Mouse (Mus musculus) macrophage (primary cell): Measurements from ENCODE around the gene Nptn. TPM values are rescaled to one million over a fixed set of nuclear protein-coding genes. Genes with fewer than 3 reads are reported as not detected.

ENCODE experiments used
- H3K27ac ChIP-seq: fragments of 350-480 bp; formaldehyde crosslinking; 2 replicates; pipeline ENCODE4 v1.9.0; 2021
- H3K36me3 ChIP-seq: fragments of 350-480 bp; formaldehyde crosslinking; 2 replicates; pipeline ENCODE4 v1.9.0; 2021; ENCODE audit errors: inconsistent target
- H3K4me3 ChIP-seq: fragments of 350-480 bp; formaldehyde crosslinking; 2 replicates; pipeline ENCODE4 v1.9.0; 2021; ENCODE audit errors: inconsistent target
- H3K79me2 ChIP-seq: fragments of 350-480 bp; formaldehyde crosslinking; 2 replicates; pipeline ENCODE4 v1.9.0; 2021; ENCODE audit errors: inconsistent target
- WGBS: methylation state at CpG from one replicate; pipeline ENCODE4 v1.1.7; 2026; ENCODE audit warnings: inconsistent platforms; ENCODE audit not compliant: missing documents; 5-methylcytosine and 5-hydroxymethylcytosine counted together
- polyA plus RNA-seq: library from polyadenylated mRNA; stranded (reverse); fragments of 250-400 nt; gene quantifications from 3 replicates; pipeline ENCODE4 v1.2.4, GENCODE M21; 2018; ENCODE audit warnings: inconsistent platforms

Nptn gene
- polyA plus RNA-seq, 1 experiment from 2014 or later, result 426 TPM

GRCm38 (mm10) chr9:58656396-58656795 lies 74.4 kb downstream of the Nptn start:
- no peaks in the 10 kb centered on the region for H3K79me2 ChIP-seq
- 88% methylated on average over 2 of the region's 2 CpGs for WGBS
- H3K36me3 ChIP-seq, result peaks cover 89% of the 10 kb centered on the region
- no peak overlapping the region for H3K4me3 ChIP-seq
- H3K27ac ChIP-seq, result no peak overlapping the region

GRCm38 (mm10) chr9:58656824-58657223 lies 74.8 kb downstream of the Nptn start:
- Histone ChIP-seq H3K36me3 (peaks cover 89% of the 10 kb centered on the region), H3K27ac (no peak overlapping the region), H3K4me3 (no peak overlapping the region), H3K79me2 (no peaks in the 10 kb centered on the region)
- 88% methylated on average over 2 of the region's 2 CpGs for WGBS

- H3K27ac ChIP-seq, result no peak overlapping the region
- no peaks in the 10 kb centered on the region for H3K79me2 ChIP-seq
- 23% methylated on average over 5 of the region's 5 CpGs for WGBS
- H3K4me3 ChIP-seq, result no peak overlapping the region
- H3K36me3 ChIP-seq, result peaks cover 94% of the 10 kb centered on the region
These were observed 75.9 kb downstream of the Nptn start for GRCm38 (mm10) chr9:58657735-58658512.

GRCm38 (mm10) chr9:58658596-58659309 lies 76.7 kb downstream of the Nptn start:
- Histone ChIP-seq H3K79me2 (no peaks in the 10 kb centered on the region), H3K4me3 (no peak overlapping the region), H3K27ac (no peak overlapping the region), H3K36me3 (peaks cover 94% of the 10 kb centered on the region)
- 74% methylated on average over 4 of the region's 4 CpGs for WGBS

- no peak overlapping the region for H3K4me3 ChIP-seq
- H3K27ac ChIP-seq, result no peak overlapping the region
- H3K36me3 ChIP-seq, result peaks cover 95% of the 10 kb centered on the region
- no peaks in the 10 kb centered on the region for H3K79me2 ChIP-seq
- 96% methylated on average over 3 of the region's 3 CpGs for WGBS
These were observed 77.3 kb downstream of the Nptn start for GRCm38 (mm10) chr9:58659331-58659730.

- WGBS, result 94% methylated on average over 9 of the region's 9 CpGs
- peaks cover 95% of the 10 kb centered on the region for H3K36me3 ChIP-seq
- H3K27ac ChIP-seq, result no peak overlapping the region
- H3K4me3 ChIP-seq, result no peak overlapping the region
- H3K79me2 ChIP-seq, result no peaks in the 10 kb centered on the region
These were observed 77.9 kb downstream of the Nptn start for GRCm38 (mm10) chr9:58659989-58660388.

GRCm38 (mm10) chr9:58660673-58661072 lies 78.6 kb downstream of the Nptn start:
- WGBS, result 100% methylated on average over 3 of the region's 3 CpGs
- peaks cover 95% of the 10 kb centered on the region for H3K36me3 ChIP-seq
- no peak overlapping the region for H3K27ac ChIP-seq
- H3K4me3 ChIP-seq, result no peak overlapping the region
- no peaks in the 10 kb centered on the region for H3K79me2 ChIP-seq

GRCm38 (mm10) chr9:58662007-58662406 lies 80.0 kb downstream of the Nptn start:
- no peak overlapping the region for H3K4me3 ChIP-seq
- H3K36me3 ChIP-seq, result peaks cover 91% of the 10 kb centered on the region
- no peak overlapping the region for H3K27ac ChIP-seq
- H3K79me2 ChIP-seq, result no peaks in the 10 kb centered on the region
- WGBS, result 93% methylated on average over 4 of the region's 4 CpGs

- Histone ChIP-seq H3K4me3 (no peak overlapping the region), H3K79me2 (no peaks in the 10 kb centered on the region), H3K36me3 (peaks cover 84% of the 10 kb centered on the region), H3K27ac (no peak overlapping the region)
- 100% methylated on average over 3 of the region's 3 CpGs for WGBS
These were observed 80.8 kb downstream of the Nptn start for GRCm38 (mm10) chr9:58662791-58663190.

GRCm38 (mm10) chr9:58665492-58665891 lies 83.5 kb downstream of the Nptn start:
- H3K27ac ChIP-seq, result no peak overlapping the region
- peaks cover 59% of the 10 kb centered on the region for H3K36me3 ChIP-seq
- H3K4me3 ChIP-seq, result no peak overlapping the region
- no peaks in the 10 kb centered on the region for H3K79me2 ChIP-seq
- WGBS, result over 99% methylated on average over 9 of the region's 9 CpGs

GRCm38 (mm10) chr9:58666191-58666590 lies 84.2 kb downstream of the Nptn start:
- H3K4me3 ChIP-seq, result no peak overlapping the region
- no peaks in the 10 kb centered on the region for H3K79me2 ChIP-seq
- H3K36me3 ChIP-seq, result peaks cover 52% of the 10 kb centered on the region
- 94% methylated on average over 9 of the region's 9 CpGs for WGBS
- H3K27ac ChIP-seq, result no peak overlapping the region

GRCm38 (mm10) chr9:58667244-58667643 lies 85.2 kb downstream of the Nptn start:
- H3K79me2 ChIP-seq, result no peaks in the 10 kb centered on the region
- 96% methylated on average over 9 of the region's 9 CpGs for WGBS
- no peak overlapping the region for H3K27ac ChIP-seq
- H3K36me3 ChIP-seq, result peaks cover 42% of the 10 kb centered on the region
- H3K4me3 ChIP-seq, result no peak overlapping the region

GRCm38 (mm10) chr9:58668171-58668570 lies 86.1 kb downstream of the Nptn start:
- WGBS, result 100% methylated on average over 3 of the region's 3 CpGs
- Histone ChIP-seq H3K79me2 (no peaks in the 10 kb centered on the region), H3K27ac (no peak overlapping the region), H3K4me3 (no peak overlapping the region), H3K36me3 (peaks cover 33% of the 10 kb centered on the region)

GRCm38 (mm10) chr9:58669071-58669470 lies 87.0 kb downstream of the Nptn start:
- Histone ChIP-seq H3K27ac (no peak overlapping the region), H3K36me3 (peaks cover 24% of the 10 kb centered on the region), H3K4me3 (no peak overlapping the region), H3K79me2 (no peaks in the 10 kb centered on the region)
- 89% methylated on average over 3 of the region's 3 CpGs for WGBS

GRCm38 (mm10) chr9:58669819-58670218 lies 87.8 kb downstream of the Nptn start:
- Histone ChIP-seq H3K4me3 (no peak overlapping the region), H3K27ac (no peak overlapping the region), H3K36me3 (peaks cover 17% of the 10 kb centered on the region), H3K79me2 (no peaks in the 10 kb centered on the region)
- WGBS, result 96% methylated on average over 6 of the region's 6 CpGs
